Mouse (Mus musculus): ENCODE measurements around the gene Elmo3. TPM values are rescaled to one million over a fixed set of nuclear protein-coding genes. Genes with fewer than 3 reads are reported as not detected.
"Not testable (repeated sequence)": the region's sequence is repeated elsewhere in the genome, so short reads cannot be mapped to it uniquely, and the experiment has no call there.

Elmo3 gene
- total and polyA plus RNA-seq, 3 experiments = 0.72 to 1.4 (median 1.3) TPM

GRCm38 (mm10) chr8:105291802-105292201 is 13.6 kb upstream of the Elmo3 start:
- dilution Hi-C loops (cut with MboI; ENCODE audit: extremely low pct_ligation_motif_present, extremely low pct_unique_long_range_greater_than_20kb, low sequenced_read_pairs) = not testable (repeated sequence)

GRCm38 (mm10) chr8:105292471-105292870 is 12.9 kb upstream of the Elmo3 start:
- no peak for DNase-seq (ENCODE audit: extremely low read depth)
- Histone ChIP-seq H3K4me2 (ENCODE audit: insufficient read depth, low read depth, poor library complexity, severe bottlenecking) (no peak overlapping the region), H3K4me1 (ENCODE audit: control insufficient read depth in 1 of 2, insufficient read depth in 2 of 2) (peaks cover 13 to 40% of the 10 kb centered on the region in 2 experiments)

More at GRCm38 (mm10) chr8:105291802-105292201, 13.6 kb upstream of the Elmo3 start:
- in situ Hi-C loops (cut with MboI; ENCODE audit: low pct_ligation_motif_present, low pct_unique_long_range_greater_than_20kb, low sequenced_read_pairs) = loop anchor here (5.0 kb wide), 1 partner anchor 35 kb away; the partner anchor contains the start of gene B3gnt9
- H3K4me2 ChIP-seq (ENCODE audit: insufficient read depth, low read depth, poor library complexity, severe bottlenecking); H3K9me3 ChIP-seq (replicated peaks; ENCODE audit: low read length); H3K27me3 ChIP-seq (replicated peaks); H3K9ac ChIP-seq (ENCODE audit: insufficient read depth, low read depth); H3K4me3 ChIP-seq (replicated peaks in 1 of 3; ENCODE audit: low read depth in 2 of 3, low read length in 2 of 3, poor library complexity in 1 of 3); H3K79me2 ChIP-seq (replicated peaks; ENCODE audit: control insufficient read depth, extremely low read depth, insufficient read depth, poor library complexity, severe bottlenecking); H3K27ac ChIP-seq (ENCODE audit: insufficient read depth, low read depth); DNase-seq (ENCODE audit: extremely low read depth): not testable (repeated sequence)
- TF ChIP-seq MYC (IDR thresholded peaks at IDR 0.05; ENCODE audit: low read depth, low read length) (peak; percentile 64; the same call in 1 of the 2 replicates), CTCF (conservative IDR thresholded peaks at IDR 0.05 in 1 of 2, IDR thresholded peaks at IDR 0.05 in 1 of 2; ENCODE audit: low read depth in 2 of 2, low read length in 2 of 2) (peak in 1 of 2 experiments; percentile 42; a peak in 2 of 4 replicates), RAD21 (IDR thresholded peaks at IDR 0.05; ENCODE audit: low read depth, low read length) (peak; percentile 12)
- Histone ChIP-seq H3K36me3 (replicated peaks in 1 of 2; ENCODE audit: control insufficient read depth in 1 of 2, insufficient read depth in 1 of 2, low read length in 1 of 2) (peaks cover 0 to 13% of the 10 kb centered on the region in 2 experiments), H3K4me1 (ENCODE audit: control insufficient read depth in 1 of 2, insufficient read depth in 2 of 2) (peaks cover 13 to 40% of the 10 kb centered on the region in 2 experiments)

GRCm38 (mm10) chr8:105293405-105293804 is 12.0 kb upstream of the Elmo3 start:
- Histone ChIP-seq H3K4me1 (ENCODE audit: control insufficient read depth in 1 of 2, insufficient read depth in 2 of 2) (peaks cover 13 to 35% of the 10 kb centered on the region in 2 experiments), H3K27ac (ENCODE audit: insufficient read depth, low read depth) (no peak overlapping the region), H3K4me3 (replicated peaks in 1 of 3; ENCODE audit: low read depth in 2 of 3, low read length in 2 of 3, poor library complexity in 1 of 3) (no peak overlapping the region), H3K9ac (ENCODE audit: insufficient read depth, low read depth) (no peak overlapping the region), H3K4me2 (ENCODE audit: insufficient read depth, low read depth, poor library complexity, severe bottlenecking) (no peak overlapping the region), H3K36me3 (replicated peaks in 1 of 2; ENCODE audit: control insufficient read depth in 1 of 2, insufficient read depth in 1 of 2, low read length in 1 of 2) (peaks cover 0 to 14% of the 10 kb centered on the region in 2 experiments), H3K79me2 (replicated peaks; ENCODE audit: control insufficient read depth, extremely low read depth, insufficient read depth, poor library complexity, severe bottlenecking) (peaks cover 9% of the 10 kb centered on the region), H3K27me3 (replicated peaks) (no peaks in the 10 kb centered on the region), H3K9me3 (replicated peaks; ENCODE audit: low read length) (no peaks in the 10 kb centered on the region)
- in situ Hi-C loops (cut with MboI; ENCODE audit: low pct_ligation_motif_present, low pct_unique_long_range_greater_than_20kb, low sequenced_read_pairs) (loop anchor here (5.0 kb wide), 1 partner anchor 36 kb away; the partner anchor contains the start of gene B3gnt9), dilution Hi-C loops (cut with MboI; ENCODE audit: extremely low pct_ligation_motif_present, extremely low pct_unique_long_range_greater_than_20kb, low sequenced_read_pairs) (no loop called here)
- DNase-seq (ENCODE audit: extremely low read depth) = no peak
- no peak for TF ChIP-seq JUN (IDR thresholded peaks at IDR 0.05; ENCODE audit: insufficient read depth, low read depth, low read length)
- no peak for TF ChIP-seq E2F4 (IDR thresholded peaks at IDR 0.05; ENCODE audit: insufficient replicate concordance, low read depth, low read length)
- TF ChIP-seq MEF2A (IDR thresholded peaks at IDR 0.05; ENCODE audit: borderline replicate concordance, low read depth, low read length) = no peak
- TF ChIP-seq ELF1 (IDR thresholded peaks at IDR 0.05; ENCODE audit: low read depth, low read length) = no peak
- TF ChIP-seq POLR2AphosphoS2 (IDR thresholded peaks at IDR 0.05; ENCODE audit: low read depth, low read length) = no peak
- TF ChIP-seq NELFE (IDR thresholded peaks at IDR 0.05; ENCODE audit: low read depth, low read length) = no peak
- TF ChIP-seq UBTF (IDR thresholded peaks at IDR 0.05; ENCODE audit: low read depth, low read length) = no peak
- no peak for TF ChIP-seq MXI1 (IDR thresholded peaks at IDR 0.05; ENCODE audit: low read depth, low read length)
- TF ChIP-seq MAFK (IDR thresholded peaks at IDR 0.05; ENCODE audit: insufficient replicate concordance, low read length) = no peak
- no peak for TF ChIP-seq SMC3 (IDR thresholded peaks at IDR 0.05; ENCODE audit: low read depth, low read length)
- no peak for TF ChIP-seq EP300 (IDR thresholded peaks at IDR 0.05; ENCODE audit: low read length)
- no peak for TF ChIP-seq NRF1 (IDR thresholded peaks at IDR 0.05; ENCODE audit: low read depth, low read length)
- TF ChIP-seq ETS1 (conservative IDR thresholded peaks at IDR 0.05; ENCODE audit: low read depth, low read length) = no peak
- no peak for TF ChIP-seq POLR2A (IDR thresholded peaks at IDR 0.05; ENCODE audit: low read depth, low read length)
- TF ChIP-seq ZC3H11A (IDR thresholded peaks at IDR 0.05; ENCODE audit: low read depth, low read length) = no peak
- no peak for TF ChIP-seq HCFC1 (IDR thresholded peaks at IDR 0.05; ENCODE audit: low read depth, low read length)
- TF ChIP-seq RAD21 (IDR thresholded peaks at IDR 0.05; ENCODE audit: low read depth, low read length) = no peak
- no peak for TF ChIP-seq USF1 (IDR thresholded peaks at IDR 0.05; ENCODE audit: low read depth, low read length)

More at GRCm38 (mm10) chr8:105292471-105292870, 12.9 kb upstream of the Elmo3 start:
- Histone ChIP-seq H3K9ac (ENCODE audit: insufficient read depth, low read depth) (no peak overlapping the region), H3K4me3 (replicated peaks in 1 of 3; ENCODE audit: low read depth in 2 of 3, low read length in 2 of 3, poor library complexity in 1 of 3) (no peak overlapping the region), H3K9me3 (replicated peaks; ENCODE audit: low read length) (no peaks in the 10 kb centered on the region), H3K27ac (ENCODE audit: insufficient read depth, low read depth) (no peak overlapping the region), H3K27me3 (replicated peaks) (no peaks in the 10 kb centered on the region), H3K36me3 (replicated peaks in 1 of 2; ENCODE audit: control insufficient read depth in 1 of 2, insufficient read depth in 1 of 2, low read length in 1 of 2) (peaks cover 0 to 13% of the 10 kb centered on the region in 2 experiments), H3K79me2 (replicated peaks; ENCODE audit: control insufficient read depth, extremely low read depth, insufficient read depth, poor library complexity, severe bottlenecking) (no peaks in the 10 kb centered on the region)
- TF ChIP-seq RAD21 (IDR thresholded peaks at IDR 0.05; ENCODE audit: low read depth, low read length) = no peak
- no peak for TF ChIP-seq ZKSCAN1 (IDR thresholded peaks at IDR 0.05; ENCODE audit: borderline replicate concordance, low read depth, low read length)
- no peak for TF ChIP-seq SIN3A (IDR thresholded peaks at IDR 0.05; ENCODE audit: low read length)
- TF ChIP-seq MXI1 (IDR thresholded peaks at IDR 0.05; ENCODE audit: low read depth, low read length) = no peak
- TF ChIP-seq CHD1 (IDR thresholded peaks at IDR 0.05; ENCODE audit: low read depth, low read length) = no peak
- no peak for TF ChIP-seq TCF12 (IDR thresholded peaks at IDR 0.05; ENCODE audit: low read depth, low read length)
- no peak for TF ChIP-seq POLR2AphosphoS2 (IDR thresholded peaks at IDR 0.05; ENCODE audit: low read depth, low read length)
- TF ChIP-seq ELF1 (IDR thresholded peaks at IDR 0.05; ENCODE audit: low read depth, low read length) = no peak
- no peak for TF ChIP-seq MEF2A (IDR thresholded peaks at IDR 0.05; ENCODE audit: borderline replicate concordance, low read depth, low read length)
- TF ChIP-seq USF1 (IDR thresholded peaks at IDR 0.05; ENCODE audit: low read depth, low read length) = no peak
- TF ChIP-seq NELFE (IDR thresholded peaks at IDR 0.05; ENCODE audit: low read depth, low read length) = no peak
- TF ChIP-seq HCFC1 (IDR thresholded peaks at IDR 0.05; ENCODE audit: low read depth, low read length) = no peak
- no peak for TF ChIP-seq ZNF384 (IDR thresholded peaks at IDR 0.05; ENCODE audit: low read depth, low read length)
- no peak for TF ChIP-seq PAX5 (IDR thresholded peaks at IDR 0.05; ENCODE audit: low read length)
- no peak for TF ChIP-seq JUN (IDR thresholded peaks at IDR 0.05; ENCODE audit: insufficient read depth, low read depth, low read length)
- no peak for TF ChIP-seq NRF1 (IDR thresholded peaks at IDR 0.05; ENCODE audit: low read depth, low read length)
- in situ Hi-C loops (cut with MboI; ENCODE audit: low pct_ligation_motif_present, low pct_unique_long_range_greater_than_20kb, low sequenced_read_pairs) = loop anchor here (5.0 kb wide), 1 partner anchor 35 kb away; the partner anchor contains the start of gene B3gnt9
- dilution Hi-C loops (cut with MboI; ENCODE audit: extremely low pct_ligation_motif_present, extremely low pct_unique_long_range_greater_than_20kb, low sequenced_read_pairs) = no loop called here

All from CH12.LX (cell line).